10 mouse cellular contexts compared by ENCODE assay signal in genomic region chr7:139218641-139219415, GRCm38 (mm10). TPM values are rescaled to one million over a fixed set of nuclear protein-coding genes. Genes with fewer than 3 reads are reported as not detected.
A peak's percentile ranks its signal among the peaks of the same experiment; 100 is the strongest.
DNase-seq lines count a peak whose midpoint lies in the region; ATAC-seq and TF ChIP-seq lines count a peak whose summit lies in the region.
"Had no signal": no experiment of that assay in that cellular context is flagged by ENCODE, and none has a peak within 500 bp of the region (broad histone marks: within the 10 kb centered on the region; RNA-seq: fewer than 3 reads in every experiment).

No protein-coding gene starts in this region.

- H3K9me3 ChIP-seq in midbrain, postnatal 0 days (ENCODE audit: low read length), result no peaks in the 10 kb centered on the region
- no peaks in the 10 kb centered on the region for H3K9me3 ChIP-seq in midbrain, embryonic 16.5 days (replicated peaks; ENCODE audit: control insufficient read depth, low read length, poor library complexity, severe bottlenecking)
- no peaks in the 10 kb centered on the region for H3K9me3 ChIP-seq in heart, embryonic 11.5 days (replicated peaks; ENCODE audit: control insufficient read depth, low read length)
- H3K9me3 ChIP-seq in forebrain, embryonic 15.5 days, result no peaks in the 10 kb centered on the region
- H3K9me3 ChIP-seq: embryonic facial prominence, embryonic 15.5 days had no signal

- H3K4me3 ChIP-seq in midbrain, postnatal 0 days (ENCODE audit: low read depth, low read length), result no peak overlapping the region
- H3K4me3 ChIP-seq in midbrain, embryonic 16.5 days (ENCODE audit: low read depth, low read length), result no peak overlapping the region
- no peak overlapping the region for H3K4me3 ChIP-seq in heart, embryonic 11.5 days (ENCODE audit: low read depth, low read length)
- H3K4me3 ChIP-seq in forebrain, embryonic 15.5 days, result no peak overlapping the region
- H3K4me3 ChIP-seq: embryonic facial prominence, embryonic 15.5 days had no signal

- DNase-seq in adrenal gland, adult (ENCODE audit: inconsistent age in 2 of 2, low spot score in 1 of 2), result peak; percentile 50 to 82
- DNase-seq in adrenal gland, postnatal 4 days (ENCODE audit: low spot score in 2 of 2), result no peak
- DNase-seq in midbrain, postnatal 0 days (ENCODE audit: low spot score), result peak; percentile 9
- peak; percentile 68 to 78 for DNase-seq in kidney, postnatal 36 days
- DNase-seq in spleen, adult 18-20 months, result no peak

- TF ChIP-seq CTCF in midbrain, postnatal 0 days (IDR thresholded peaks at IDR 0.05), result no peak

- H3K4me1 ChIP-seq in midbrain, postnatal 0 days (ENCODE audit: insufficient read depth, low read length), result peaks cover 2% of the 10 kb centered on the region; the same call in 1 of the 2 replicates
- H3K4me1 ChIP-seq in midbrain, embryonic 16.5 days (ENCODE audit: control insufficient read depth, insufficient read depth, low read length), result 0 out of 2 replicates have a peak, but pooled peaks cover 2% of the 10 kb centered on the region
- H3K4me1 ChIP-seq in heart, embryonic 11.5 days (ENCODE audit: control insufficient read depth, insufficient read depth, low read length), result peaks cover 10% of the 10 kb centered on the region
- peaks cover 2% of the 10 kb centered on the region for H3K4me1 ChIP-seq in forebrain, embryonic 15.5 days
- H3K4me1 ChIP-seq: embryonic facial prominence, embryonic 15.5 days had no signal

- 61% methylated on average over 6 of the region's 6 CpGs for WGBS in midbrain, postnatal 0 days
- 68% methylated on average over 6 of the region's 6 CpGs for WGBS in midbrain, embryonic 16.5 days
- WGBS in heart, embryonic 11.5 days (ENCODE audit: insufficient replicate concordance), result 49% methylated on average over 6 of the region's 6 CpGs
- 67% methylated on average over 6 of the region's 6 CpGs for WGBS in forebrain, embryonic 15.5 days

- H3K27ac ChIP-seq in midbrain, postnatal 0 days (ENCODE audit: low read depth, low read length), result no peak overlapping the region
- H3K27ac ChIP-seq in midbrain, embryonic 16.5 days (ENCODE audit: low read length), result no peak overlapping the region
- H3K27ac ChIP-seq in heart, embryonic 11.5 days (ENCODE audit: low read depth, low read length), result peak overlapping the region; percentile 41; the same call in 1 of the 2 replicates
- no peak overlapping the region for H3K27ac ChIP-seq in forebrain, embryonic 15.5 days (replicated peaks)
- H3K27ac ChIP-seq: embryonic facial prominence, embryonic 15.5 days had no signal

- ATAC-seq in midbrain, postnatal 0 days (ENCODE audit: low FRiP score), result no peak
- no peak for ATAC-seq in midbrain, embryonic 16.5 days
- ATAC-seq in heart, embryonic 11.5 days (replicated peaks; ENCODE audit: insufficient number of reproducible peaks, low FRiP score, low TSS enrichment), result no peak
- no peak for ATAC-seq in forebrain, embryonic 15.5 days (replicated peaks)

- no peak overlapping the region for H3K4me2 ChIP-seq in midbrain, postnatal 0 days (ENCODE audit: low read depth, low read length, poor library complexity, severe bottlenecking)
- no peak overlapping the region for H3K4me2 ChIP-seq in midbrain, embryonic 16.5 days (ENCODE audit: low read length)
- no peak overlapping the region; the same call in 1 of the 2 replicates for H3K4me2 ChIP-seq in heart, embryonic 11.5 days
- no peak overlapping the region for H3K4me2 ChIP-seq in forebrain, embryonic 15.5 days (replicated peaks)
- H3K4me2 ChIP-seq: embryonic facial prominence, embryonic 15.5 days had no signal

- no peak overlapping the region for H3K9ac ChIP-seq in midbrain, postnatal 0 days (replicated peaks; ENCODE audit: low read length, poor library complexity, severe bottlenecking)
- H3K9ac ChIP-seq in midbrain, embryonic 16.5 days (ENCODE audit: low read depth, low read length), result no peak overlapping the region
- H3K9ac ChIP-seq in heart, embryonic 11.5 days (ENCODE audit: low read depth, low read length), result no peak overlapping the region
- no peak overlapping the region for H3K9ac ChIP-seq in forebrain, embryonic 15.5 days (replicated peaks)
- H3K9ac ChIP-seq: embryonic facial prominence, embryonic 15.5 days had no signal

- no peaks in the 10 kb centered on the region for H3K36me3 ChIP-seq in midbrain, postnatal 0 days (ENCODE audit: insufficient read depth, low read length)
- H3K36me3 ChIP-seq in midbrain, embryonic 16.5 days (ENCODE audit: control insufficient read depth, insufficient read depth, low read length), result no peaks in the 10 kb centered on the region
- no peaks in the 10 kb centered on the region for H3K36me3 ChIP-seq in heart, embryonic 11.5 days (ENCODE audit: control insufficient read depth, insufficient read depth, low read length)
- H3K36me3 ChIP-seq in forebrain, embryonic 15.5 days, result no peaks in the 10 kb centered on the region
- H3K36me3 ChIP-seq: embryonic facial prominence, embryonic 15.5 days had no signal

- H3K27me3 ChIP-seq in midbrain, postnatal 0 days (ENCODE audit: insufficient read depth, low read length), result no peaks in the 10 kb centered on the region
- no peaks in the 10 kb centered on the region for H3K27me3 ChIP-seq in midbrain, embryonic 16.5 days (ENCODE audit: control insufficient read depth, insufficient read depth, low read depth, low read length)
- H3K27me3 ChIP-seq in heart, embryonic 11.5 days (ENCODE audit: control insufficient read depth, insufficient read depth, low read length), result no peaks in the 10 kb centered on the region
- H3K27me3 ChIP-seq in forebrain, embryonic 15.5 days, result no peaks in the 10 kb centered on the region
- H3K27me3 ChIP-seq: embryonic facial prominence, embryonic 15.5 days had no signal

RNA-seq across cellular contexts. Expression of gene Stk32c, which starts 5.7 kb away (rescaled TPM):
- total RNA-seq in adrenal gland, postnatal 4 days (2021), result 1 to 10 TPM; 3.8 to 4.3 TPM
- 33.2 and 35.6 TPM in 2 replicates for total RNA-seq in midbrain, postnatal 0 days (2014; rRNA removed)
- 2.4 TPM in 2 replicates for polyA plus RNA-seq in midbrain, postnatal 0 days (2015; fragmentation: Nextera tagmentation; extraction: Ambion mirVana)
- 3.2 and 3.7 TPM in 2 replicates for polyA plus RNA-seq in midbrain, embryonic 16.5 days (2015; fragmentation: Nextera tagmentation; extraction: Ambion mirVana)
- not detected in 2 replicates for polyA plus RNA-seq in heart, embryonic 11.5 days (2014; fragmentation: Nextera tagmentation; extraction: Ambion mirVana)
- 0.93 and 0.98 TPM in 2 replicates for polyA plus RNA-seq in forebrain, embryonic 15.5 days (2015; fragmentation: Nextera tagmentation; extraction: Ambion mirVana)
- total RNA-seq: megakaryocyte-erythroid progenitor cell, adult 5-6 weeks had no signal

RNA-seq across cellular contexts. Expression of gene Lrrc27, which starts 6.0 kb away (rescaled TPM):
- total RNA-seq in adrenal gland, postnatal 4 days (2021), result 1 to 10 TPM; 4.5 to 5.6 TPM
- 2.5 and 2.7 TPM in 2 replicates for total RNA-seq in midbrain, postnatal 0 days (2014; rRNA removed)
- 5.6 and 6.6 TPM in 2 replicates for polyA plus RNA-seq in midbrain, postnatal 0 days (2015; fragmentation: Nextera tagmentation; extraction: Ambion mirVana)
- polyA plus RNA-seq in midbrain, embryonic 16.5 days (2015; fragmentation: Nextera tagmentation; extraction: Ambion mirVana), result 6.2 and 7.0 TPM in 2 replicates
- 4.9 and 6.2 TPM in 2 replicates for polyA plus RNA-seq in heart, embryonic 11.5 days (2014; fragmentation: Nextera tagmentation; extraction: Ambion mirVana)
- 2.8 and 4.7 TPM in 2 replicates for polyA plus RNA-seq in forebrain, embryonic 15.5 days (2015; fragmentation: Nextera tagmentation; extraction: Ambion mirVana)

RNA-seq across cellular contexts. Expression of gene Pwwp2b, which starts 29.5 kb away (rescaled TPM):
- 10 to 100 TPM; 18.2 to 21.0 TPM for total RNA-seq in adrenal gland, postnatal 4 days (2021)
- 3.4 and 3.5 TPM in 2 replicates for total RNA-seq in midbrain, postnatal 0 days (2014; rRNA removed)
- polyA plus RNA-seq in midbrain, postnatal 0 days (2015; fragmentation: Nextera tagmentation; extraction: Ambion mirVana), result 4.5 and 4.7 TPM in 2 replicates
- polyA plus RNA-seq in midbrain, embryonic 16.5 days (2015; fragmentation: Nextera tagmentation; extraction: Ambion mirVana), result 4.4 and 5.1 TPM in 2 replicates
- 8.4 TPM in 2 replicates for polyA plus RNA-seq in heart, embryonic 11.5 days (2014; fragmentation: Nextera tagmentation; extraction: Ambion mirVana)
- polyA plus RNA-seq in forebrain, embryonic 15.5 days (2015; fragmentation: Nextera tagmentation; extraction: Ambion mirVana), result 5.1 and 5.9 TPM in 2 replicates

Comparison
In these comparisons a context has a peak if more than half of its experiments do, and no peak if none do; other contexts are left out.
1. DNase-seq: peak in adrenal gland, adult (2 of 2), midbrain, postnatal 0 days (single experiment) and kidney, postnatal 36 days (2 of 2); none in adrenal gland, postnatal 4 days (0 of 2) and spleen, adult 18-20 months (0 of 2).